Mouse (Mus musculus) heart, embryonic 14.5 days (tissue): ENCODE measurements around the gene Terf2. TPM values are rescaled to one million over a fixed set of nuclear protein-coding genes. Genes with fewer than 3 reads are reported as not detected.

Experiments used
- ATAC-seq: fragments of 200-750 bp; cut with Nextera tagmentation; 2 replicates; pipeline ENCODE4 v1.8.0; 2017; ENCODE audit warnings: low read depth, moderate TSS enrichment; ENCODE audit not compliant: insufficient number of reproducible peaks, insufficient read depth, low FRiP score
- H3K27ac ChIP-seq, 2 experiments: fragments of 200-500 bp in 1 of 2; fragments of 300-500 bp in 1 of 2; sonication (generic) in 1 of 2; replicated peaks in 1 of 2; 2 replicates each; pipeline ENCODE4 v1.5.1; 2012 to 2014; ENCODE audit warnings: low read depth in 2 of 2, low read length in 2 of 2, control low read depth in 1 of 2, mild to moderate bottlenecking in 1 of 2, mixed read lengths in 1 of 2; ENCODE audit not compliant: control insufficient read depth in 1 of 2, insufficient read depth in 1 of 2
- H3K27me3 ChIP-seq: fragments of 300-500 bp; sonication (generic); 2 replicates; pipeline ENCODE4 v1.6.1; 2014; ENCODE audit warnings: mild to moderate bottlenecking, low read length, control low read depth; ENCODE audit not compliant: control insufficient read depth, insufficient read depth
- H3K36me3 ChIP-seq: fragments of 300-500 bp; sonication (generic); 2 replicates; pipeline ENCODE4 v1.6.1; 2014; ENCODE audit warnings: mild to moderate bottlenecking, control low read depth, low read length, mixed read lengths; ENCODE audit not compliant: control insufficient read depth, insufficient read depth
- H3K4me1 ChIP-seq, 2 experiments: fragments of 200-500 bp in 1 of 2; fragments of 300-500 bp in 1 of 2; sonication (generic) in 1 of 2; 2 replicates each; pipeline ENCODE4 v1.6.1; 2012 to 2014; ENCODE audit warnings: low read length in 2 of 2, control low read depth in 1 of 2, mixed read lengths in 1 of 2; ENCODE audit not compliant: control insufficient read depth in 2 of 2, insufficient read depth in 2 of 2
- H3K4me2 ChIP-seq: fragments of 300-500 bp; sonication (generic); 2 replicates; pipeline ENCODE4 v1.6.1; 2014; ENCODE audit warnings: mild to moderate bottlenecking, low read length
- H3K4me3 ChIP-seq, 2 experiments: fragments of 200-500 bp in 1 of 2; fragments of 300-500 bp in 1 of 2; sonication (generic) in 1 of 2; 2 replicates each; pipeline ENCODE4 v1.5.1; 2012 to 2014; ENCODE audit warnings: low read length in 2 of 2, mild to moderate bottlenecking in 2 of 2, control low read depth in 1 of 2, low read depth in 1 of 2, moderate library complexity in 1 of 2; ENCODE audit not compliant: control insufficient read depth in 1 of 2, insufficient read depth in 1 of 2
- H3K9ac ChIP-seq: fragments of 300-500 bp; sonication (generic); 2 replicates; pipeline ENCODE4 v1.6.1; 2014; ENCODE audit warnings: mild to moderate bottlenecking, low read length
- H3K9me3 ChIP-seq: fragments of 300-500 bp; sonication (generic); 2 replicates; pipeline ENCODE4 v1.6.1; 2016; ENCODE audit warnings: low read length, control low read depth; ENCODE audit not compliant: control insufficient read depth
- WGBS: fragments of 180-500 bp; shearing (Covaris S2); extraction: QIAGEN DNeasy Blood & Tissue Kit; methylation state at CpG from one replicate; pipeline ENCODE4 v1.1.7; 2014; 5-methylcytosine and 5-hydroxymethylcytosine counted together
- polyA plus RNA-seq: library from polyadenylated mRNA; unstranded; fragments of >200 nt; fragmentation: Nextera tagmentation; extraction: Ambion mirVana; gene quantifications from 2 replicates; pipeline ENCODE4 v1.2.1, GENCODE M21; 2014

The Terf2 gene
- polyA plus RNA-seq, 1 experiment from 2014 or later = 9.8 TPM

- Histone ChIP-seq H3K4me2 (no peak overlapping the region), H3K27me3 (no peaks in the 10 kb centered on the region), H3K4me1 (no peaks in the 10 kb centered on the region), H3K27ac (no peak overlapping the region), H3K9ac (no peak overlapping the region), H3K4me3 (no peak overlapping the region), H3K36me3 (peaks cover 97% of the 10 kb centered on the region), H3K9me3 (no peaks in the 10 kb centered on the region)
- ATAC-seq = no peak
- WGBS = 77% methylated on average over 1 of the region's 1 CpGs
Observed at GRCm38 (mm10) chr8:107074128-107074527, 22.2 kb downstream of the Terf2 start.

GRCm38 (mm10) chr8:107073706-107074105, 22.6 kb downstream of the Terf2 start:
- H3K9ac ChIP-seq = no peak overlapping the region
- no peak overlapping the region for H3K27ac ChIP-seq
- no peaks in the 10 kb centered on the region for H3K9me3 ChIP-seq
- H3K4me3 ChIP-seq = no peak overlapping the region
- H3K27me3 ChIP-seq = no peaks in the 10 kb centered on the region
- WGBS = 83% methylated on average over 4 of the region's 4 CpGs
- H3K4me2 ChIP-seq = no peak overlapping the region
- no peaks in the 10 kb centered on the region for H3K4me1 ChIP-seq
- ATAC-seq = no peak
- H3K36me3 ChIP-seq = peaks cover 97% of the 10 kb centered on the region

- 58% methylated on average over 17 of the region's 17 CpGs for WGBS
- Histone ChIP-seq H3K27ac (no peak within 1 kb of the TSS), H3K36me3 (peaks cover 24% of the 10 kb centered on the region), H3K9me3 (no peaks in the 10 kb centered on the region), H3K4me1 (no peaks in the 10 kb centered on the region), H3K27me3 (no peaks in the 10 kb centered on the region), H3K9ac (no peak within 1 kb of the TSS), H3K4me3 (no peak within 1 kb of the TSS), H3K4me2 (no peak within 1 kb of the TSS)
- no peak; the same call in 1 of the 2 replicates for ATAC-seq
Observed at GRCm38 (mm10) chr8:107065511-107066496, 30.5 kb downstream of the Terf2 start, which contains the start of gene Tmed6. Tmed6 (minus strand) TSS chr8:107065644.

DNA sequence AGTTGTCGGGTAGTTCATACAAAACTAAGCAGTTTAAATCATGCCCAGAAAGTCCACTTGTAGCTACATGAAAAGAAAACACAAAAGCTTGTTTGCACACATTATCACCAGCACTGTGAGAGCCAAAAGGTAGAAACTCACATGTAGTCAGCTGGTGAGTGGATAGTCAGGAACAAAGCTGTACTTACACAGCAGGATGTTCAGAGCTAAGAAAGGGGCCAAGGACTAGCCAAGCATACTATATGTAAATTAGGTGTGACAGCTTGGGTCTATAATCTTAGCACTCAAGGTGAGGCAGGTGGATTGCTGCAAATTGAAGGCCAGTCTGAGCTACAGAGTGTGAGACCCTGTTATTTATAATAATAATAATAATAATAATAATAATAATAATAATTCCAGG, 33.7 kb downstream of the Terf2 start:
- no peaks in the 10 kb centered on the region for H3K9me3 ChIP-seq
- peaks cover 0 to 4% of the 10 kb centered on the region in 2 experiments; a peak in 2 of 4 replicates for H3K4me1 ChIP-seq
- H3K4me2 ChIP-seq = no peak overlapping the region
- H3K27me3 ChIP-seq = no peaks in the 10 kb centered on the region
- no peak overlapping the region for H3K27ac ChIP-seq
- no peak overlapping the region for H3K4me3 ChIP-seq
- WGBS = 76% methylated on average over 1 of the region's 1 CpGs
- H3K9ac ChIP-seq = no peak overlapping the region
- no peak for ATAC-seq
- peaks cover 24% of the 10 kb centered on the region for H3K36me3 ChIP-seq

GRCm38 (mm10) chr8:107056973-107057369, 39.4 kb downstream of the Terf2 start:
- peaks cover 53% of the 10 kb centered on the region for H3K36me3 ChIP-seq
- WGBS = under 1% methylated on average over 33 of the region's 33 CpGs
- H3K4me1 ChIP-seq = peaks cover 4 to 19% of the 10 kb centered on the region in 2 experiments; a peak in 3 of 4 replicates
- no peak overlapping the region; a peak in 1 of 4 replicates for H3K27ac ChIP-seq
- peak overlapping the region; percentile 98 for H3K4me2 ChIP-seq
- ATAC-seq = peak; percentile 32
- H3K4me3 ChIP-seq = peak overlapping the region; percentile 73 to 77
- H3K27me3 ChIP-seq = no peaks in the 10 kb centered on the region
- no peaks in the 10 kb centered on the region for H3K9me3 ChIP-seq
- peak overlapping the region; percentile 81 for H3K9ac ChIP-seq

GRCm38 (mm10) chr8:107056076-107056972, 40.0 kb downstream of the Terf2 start, which contains the start of the genes Cog8 and Nip7:
Cog8 (minus strand) TSS chr8:107056689.
Nip7 (plus strand) TSS chr8:107056877.
- H3K4me1 ChIP-seq = peaks cover 4 to 19% of the 10 kb centered on the region in 2 experiments; a peak in 3 of 4 replicates

DNA sequence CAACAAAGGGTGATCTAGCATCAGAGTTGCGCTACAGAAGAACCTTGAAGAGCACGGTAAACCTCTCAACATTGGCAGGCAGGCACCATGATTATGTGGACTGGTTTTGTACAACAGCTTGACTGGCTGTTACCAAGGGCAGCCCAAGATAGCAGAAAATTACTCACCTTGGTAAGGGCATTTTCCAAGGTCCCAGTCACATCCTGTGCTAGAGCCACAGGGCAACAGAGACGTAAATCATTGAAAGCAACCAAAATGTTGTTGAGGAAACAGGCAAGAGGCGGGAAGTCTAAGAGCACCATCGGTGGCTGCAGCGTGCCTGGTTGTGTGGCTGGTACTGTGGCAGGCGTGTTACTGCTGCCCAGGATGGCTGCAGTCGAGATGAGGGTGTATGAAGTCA, 44.3 kb downstream of the Terf2 start:
- Histone ChIP-seq H3K9me3 (no peaks in the 10 kb centered on the region), H3K9ac (no peak overlapping the region), H3K27ac (no peak overlapping the region), H3K4me2 (no peak overlapping the region), H3K27me3 (no peaks in the 10 kb centered on the region), H3K4me1 (peaks cover 2 to 25% of the 10 kb centered on the region in 2 experiments), H3K36me3 (peaks cover 58% of the 10 kb centered on the region), H3K4me3 (no peak overlapping the region)
- ATAC-seq = no peak
- WGBS = 94% methylated on average over 8 of the region's 8 CpGs

More at GRCm38 (mm10) chr8:107056076-107056972, 40.0 kb downstream of the Terf2 start, which contains the start of the genes Cog8 and Nip7:
- H3K9ac ChIP-seq = peak within 1 kb of the TSS; percentile 86
- peak within 1 kb of the TSS; percentile 73 to 77 for H3K4me3 ChIP-seq
- peak within 1 kb of the TSS; percentile 63 to 71 for H3K27ac ChIP-seq
- no peaks in the 10 kb centered on the region for H3K27me3 ChIP-seq
- peak within 1 kb of the TSS; percentile 98 for H3K4me2 ChIP-seq
- WGBS = under 1% methylated on average over 85 of the region's 88 CpGs
- H3K36me3 ChIP-seq = peaks cover 59% of the 10 kb centered on the region
- peak; percentile 88 for ATAC-seq
- H3K9me3 ChIP-seq = no peaks in the 10 kb centered on the region
